11 mouse cellular contexts compared by ENCODE assay signal in the genomic region with DNA sequence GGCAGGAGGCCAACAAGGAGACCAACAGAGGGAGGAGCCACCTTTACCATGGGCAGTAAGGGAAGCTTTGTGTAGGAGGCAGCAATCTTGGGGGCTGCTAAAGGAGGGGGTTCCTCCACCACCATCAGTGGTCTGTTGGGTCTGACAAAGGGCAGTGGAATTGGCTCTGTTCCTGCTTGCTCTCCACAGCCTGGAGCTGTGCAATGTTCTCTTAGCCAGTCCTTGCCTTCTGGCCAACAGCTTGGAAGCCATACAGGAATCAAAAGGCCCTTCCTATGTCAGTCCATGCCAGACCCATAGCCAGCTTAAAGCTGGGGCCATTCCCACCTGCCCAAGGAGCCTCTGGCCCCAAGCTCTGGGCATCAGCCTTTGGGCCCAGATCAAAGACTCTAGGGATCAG. TPM values are rescaled to one million over a fixed set of nuclear protein-coding genes. Genes with fewer than 3 reads are reported as not detected.
DNase-seq lines count a peak whose midpoint lies in the region.
"Had no signal": no experiment of that assay in that cellular context is flagged by ENCODE, and none has a peak within 500 bp of the region (broad histone marks: within the 10 kb centered on the region; RNA-seq: fewer than 3 reads in every experiment).

No protein-coding gene starts in this region.

- peak; percentile 35 for DNase-seq in gastrocnemius, postnatal 25 days
- DNase-seq in gastrocnemius, postnatal 36 days = no peak
- peak; percentile 33 for DNase-seq in 3T3-L1 (ENCODE audit: low read depth, low spot score)
- DNase-seq in cerebellum, adult 11 months = peak; percentile 31
- peak; percentile 8 to 19 for DNase-seq in heart, adult 9 months (ENCODE audit: low spot score in 2 of 2)
- no peak for DNase-seq in thymus, adult 18-20 months
- DNase-seq in embryo, embryonic 10 days (ENCODE audit: low spot score) = no peak
- DNase-seq: kidney, postnatal 14 days; retina, postnatal 1 day had no signal

- intact Hi-C loops in gastrocnemius, postnatal 36 days (cut with DNase I) = no loop called here

RNA-seq across cellular contexts. Expression of a gene that starts 47.8 kb away (rescaled TPM):
- total RNA-seq in gastrocnemius, postnatal 25 days (2021) = 10 to 100 TPM; 11.1 to 12.3 TPM
- total RNA-seq in gastrocnemius, postnatal 36 days (2021) = 10 to 100 TPM; 13.7 to 15.6 TPM
- total RNA-seq: hematopoietic stem cell, adult 5-6 weeks; megakaryocyte, adult 5-6 weeks had no signal

Comparison
In these comparisons a context has a peak if more than half of its experiments do, and no peak if none do; other contexts are left out.
1. DNase-seq: peak in gastrocnemius, postnatal 25 days (single experiment), 3T3-L1 (single experiment), cerebellum, adult 11 months (single experiment) and heart, adult 9 months (2 of 2); none in gastrocnemius, postnatal 36 days (0 of 2), thymus, adult 18-20 months (0 of 2) and embryo, embryonic 10 days (single experiment).